Mouse (Mus musculus) right cerebral cortex, postnatal 25 days (tissue): ENCODE data around the gene Mospd1.
A peak's percentile ranks its signal among the peaks of the same experiment; 100 is the strongest.

ENCODE experiments used
- DNase-seq: peaks from one replicate; pipeline ENCODE4 v3.0.0; 2022

Gene Mospd1

DNA sequence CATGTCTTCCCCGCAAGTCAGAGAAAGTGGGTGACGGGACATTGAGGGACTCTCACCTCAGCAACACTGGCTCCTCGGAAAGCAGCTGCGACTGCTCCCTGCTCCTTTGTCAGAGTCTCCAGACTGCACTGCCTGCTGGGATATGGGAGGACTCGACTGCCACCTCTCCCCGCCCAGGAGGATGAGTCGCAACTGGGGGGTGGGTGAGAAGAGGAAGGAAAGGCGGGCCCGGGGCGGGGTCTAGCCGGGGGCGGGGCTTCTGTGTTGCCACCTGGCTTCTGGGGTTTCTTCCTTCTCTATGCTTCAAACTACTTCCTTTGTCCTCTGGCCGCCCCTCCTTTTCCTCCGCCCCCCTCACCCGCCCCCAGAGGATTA is at the start of gene Mospd1:
Gene Mospd1, minus strand, starts transcription at position 137 of the 375 bp plus-strand sequence.
- peak; percentile 76 for DNase-seq

DNA sequence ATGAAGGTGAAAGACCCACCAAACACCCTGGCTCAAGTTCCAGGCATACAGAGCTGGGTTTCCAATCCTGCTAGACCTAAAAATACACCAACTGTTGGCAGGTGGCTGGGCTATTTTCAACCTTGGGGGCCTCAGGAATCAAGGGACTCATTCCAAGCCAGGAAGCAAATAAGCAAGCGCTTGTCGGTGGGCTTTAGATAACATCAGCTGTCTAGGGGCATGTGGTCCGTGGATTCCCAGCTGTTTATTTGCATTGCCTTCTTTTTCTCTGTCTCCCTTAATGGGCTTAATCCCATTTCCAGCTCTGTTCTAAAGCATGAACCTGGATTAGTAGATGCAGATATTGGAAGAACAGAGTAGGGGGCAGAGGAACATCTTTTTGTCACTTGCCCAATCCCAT is 16.1 kb upstream of the Mospd1 start:
- DNase-seq = no peak

- DNase-seq = no peak
Measured at GRCm38 (mm10) chrX:53383122-53383521, 12.8 kb upstream of the Mospd1 start.

DNA sequence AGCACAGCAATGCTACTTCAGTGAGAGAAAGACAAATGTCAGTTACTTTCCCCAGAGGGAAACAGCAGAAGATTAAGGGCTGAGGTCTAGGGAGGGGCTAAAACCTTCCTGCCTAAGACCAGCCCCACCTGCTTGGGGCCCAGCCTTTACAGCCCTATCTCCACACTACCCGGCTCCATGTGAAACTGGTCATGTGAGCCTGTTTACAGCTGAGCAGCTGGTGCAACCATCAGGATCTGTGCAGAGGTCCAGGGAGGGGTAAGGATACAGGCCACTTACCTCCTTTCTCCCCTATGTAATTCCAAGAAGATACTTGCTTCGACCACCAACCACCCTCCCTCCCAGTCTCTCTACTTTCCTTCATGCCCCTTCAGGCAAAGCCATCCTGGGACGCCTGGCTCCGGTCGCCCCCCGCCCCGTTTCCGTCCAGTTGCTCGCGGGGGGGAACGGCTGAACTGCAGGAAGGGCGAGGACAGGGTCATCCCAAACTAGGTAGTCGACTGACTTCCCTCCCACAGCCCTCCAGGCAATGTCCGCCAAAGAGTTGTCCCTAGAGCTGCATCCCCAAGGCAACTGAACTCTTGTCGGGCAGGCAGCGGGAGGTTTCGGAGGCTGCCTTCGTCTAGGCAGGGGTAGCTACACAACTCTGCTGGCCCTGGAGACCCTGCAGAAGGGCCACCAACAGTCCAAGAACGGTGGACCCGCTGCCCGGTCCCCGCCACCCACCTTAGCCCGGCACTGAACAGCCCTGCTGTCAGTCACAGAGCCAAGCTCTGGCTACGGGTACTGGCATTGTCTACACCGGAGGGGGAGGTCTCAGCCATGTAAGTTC is 552 bp downstream of the Mospd1 start:
- peak; percentile 3 for DNase-seq

DNA sequence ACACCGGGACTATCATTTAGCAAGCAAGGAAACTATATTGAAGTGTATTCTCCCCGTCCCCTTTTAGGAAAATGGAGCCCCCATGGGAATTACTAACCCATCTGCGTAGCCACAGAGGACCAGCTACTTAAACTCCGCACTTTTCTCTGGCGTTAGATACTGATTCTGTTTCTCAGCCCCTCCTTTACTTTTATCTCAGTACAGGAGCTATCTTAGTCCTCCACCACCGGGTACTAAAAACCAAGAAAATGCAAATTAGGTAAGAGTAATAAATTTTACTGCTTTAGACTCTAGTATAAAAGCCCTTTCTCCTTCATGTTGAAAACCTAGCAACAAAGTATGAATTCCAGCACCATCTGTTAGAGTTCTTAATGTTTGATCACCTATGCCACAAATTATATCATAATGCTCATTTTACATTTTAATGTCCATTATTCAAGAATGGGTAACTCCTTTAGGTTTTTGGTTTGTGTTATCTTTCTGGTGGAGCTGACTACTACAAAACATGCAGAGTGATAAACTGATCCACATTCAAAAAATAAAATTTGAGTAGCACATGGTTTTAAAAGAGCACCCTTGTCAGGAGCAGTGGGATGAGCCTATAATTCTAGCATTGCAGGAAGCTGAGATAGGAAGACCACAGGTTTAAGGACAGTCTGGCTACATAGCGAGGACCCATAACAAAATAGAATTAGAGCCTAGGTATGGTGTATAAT is 5.5 kb downstream of the Mospd1 start:
- no peak for DNase-seq

DNA sequence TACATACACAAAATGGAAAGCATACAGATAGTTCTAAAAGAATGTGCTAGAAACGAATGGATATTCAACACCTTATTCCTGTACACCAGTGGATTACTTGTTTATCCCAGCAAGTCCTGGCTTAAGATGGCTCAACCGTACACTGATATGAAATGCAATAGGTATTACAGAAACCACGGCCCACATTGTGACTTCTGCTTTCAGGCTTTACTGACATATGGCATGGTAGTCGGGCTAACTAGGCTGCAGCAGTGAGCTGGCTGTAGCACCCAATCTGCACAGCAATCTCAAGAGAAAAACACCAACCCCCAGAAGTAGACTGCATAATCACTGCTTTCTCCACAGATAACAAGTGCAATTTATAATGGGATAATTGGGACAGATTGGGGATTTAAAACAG is 21.9 kb downstream of the Mospd1 start:
- DNase-seq = no peak

DNA sequence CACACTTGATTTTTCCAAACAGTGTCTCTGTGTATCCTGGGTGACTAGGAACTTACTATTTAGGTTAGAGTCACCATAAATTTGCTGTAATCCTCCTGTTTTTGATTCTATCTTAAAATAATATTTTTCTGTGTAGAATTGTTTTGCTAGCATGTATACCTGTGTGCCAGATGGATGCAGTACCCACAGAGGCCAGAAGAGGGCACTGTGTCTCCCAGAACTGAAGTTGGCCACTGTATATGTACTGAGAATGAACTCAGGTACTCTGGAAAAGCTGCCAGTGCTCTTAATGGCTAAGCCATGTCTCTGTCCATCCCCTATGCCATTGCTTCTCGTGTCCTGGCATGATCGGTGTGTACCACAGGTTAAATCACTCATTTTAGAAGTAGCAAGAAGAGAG is 28.8 kb downstream of the Mospd1 start:
- DNase-seq = no peak

- DNase-seq = no peak
Measured at GRCm38 (mm10) chrX:53337355-53337754, 32.9 kb downstream of the Mospd1 start.

DNA sequence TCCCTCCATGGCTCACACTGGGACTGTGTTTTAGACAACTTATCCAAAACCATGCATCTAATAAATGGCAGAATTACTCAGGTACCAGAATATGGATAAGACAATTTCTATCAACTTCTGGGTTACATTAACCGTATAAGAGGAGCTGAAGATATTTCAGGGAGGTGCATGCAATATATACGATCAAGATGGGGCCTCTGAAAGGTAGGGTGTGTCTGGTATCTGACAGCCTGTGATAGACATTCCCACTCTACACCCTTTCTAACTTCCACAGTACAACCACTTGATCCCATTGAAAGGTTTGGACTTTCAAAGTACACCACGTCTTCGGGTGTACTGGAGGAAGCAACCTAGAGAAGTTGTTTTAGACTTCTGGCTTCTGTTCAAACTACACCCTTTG is 39.9 kb downstream of the Mospd1 start:
- no peak for DNase-seq

- DNase-seq = no peak
Measured at GRCm38 (mm10) chrX:53321111-53321510, 49.2 kb downstream of the Mospd1 start.

DNA sequence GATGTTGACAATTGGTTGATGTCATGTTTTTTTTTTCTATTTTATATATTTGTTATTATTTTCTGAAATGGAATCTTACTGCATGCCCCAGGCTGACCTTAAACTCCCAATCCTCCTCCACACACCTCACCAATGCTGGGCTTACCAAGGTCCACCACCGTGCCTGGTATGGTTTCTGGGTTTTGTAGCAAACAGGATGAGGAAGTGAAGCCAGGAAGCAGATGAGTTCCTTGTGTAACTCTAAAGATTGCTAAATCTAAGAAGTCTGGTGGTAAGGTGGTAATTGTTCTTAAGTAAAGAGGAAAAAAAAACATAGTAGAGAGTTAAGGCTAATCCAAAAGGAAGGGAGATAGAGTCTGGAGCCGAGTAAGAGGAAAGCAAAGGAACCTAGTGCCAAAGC is 49.7 kb downstream of the Mospd1 start:
- no peak for DNase-seq
